Mouse (Mus musculus) C2C12 (cell line): ENCODE results near the gene Kifc3. TPM values are rescaled to one million over a fixed set of nuclear protein-coding genes. Genes with fewer than 3 reads are reported as not detected.
"Not testable (repeated sequence)": the region's sequence is repeated elsewhere in the genome, so short reads cannot be mapped to it uniquely, and the experiment has no call there.

Experiments
- H3K27me3 ChIP-seq: one replicate; pipeline ENCODE4 v1.6.1; 2011; ENCODE audit not compliant: control insufficient read depth, insufficient read depth, insufficient read length
- H3K36me3 ChIP-seq: one replicate; pipeline ENCODE4 v1.6.1; 2011; ENCODE audit not compliant: control insufficient read depth, insufficient read depth
- H3K4me3 ChIP-seq: one replicate; pipeline ENCODE4 v1.5.1; 2011; ENCODE audit warnings: mild to moderate bottlenecking, control low read depth; ENCODE audit not compliant: poor library complexity, insufficient read depth, severe bottlenecking
- H3K79me2 ChIP-seq: one replicate; pipeline ENCODE4 v1.6.1; 2011; ENCODE audit not compliant: control insufficient read depth, insufficient read depth
- H3K79me3 ChIP-seq: one replicate; pipeline ENCODE4 v1.6.1; 2011; ENCODE audit warnings: low read depth, control low read depth
- H3ac ChIP-seq: one replicate; pipeline ENCODE3; 2011; ENCODE audit warnings: low read depth; ENCODE audit not compliant: control insufficient read depth, insufficient read length
- CEBPB ChIP-seq: IDR thresholded peaks from one replicate; pipeline ENCODE4 v1.6.1; 2011; ENCODE audit warnings: low read depth, mild to moderate bottlenecking, control low read depth, moderate library complexity
- CTCF ChIP-seq: IDR thresholded peaks from one replicate; pipeline ENCODE4 v1.5.1; 2011; ENCODE audit not compliant: control insufficient read depth, insufficient read depth, insufficient read length
- FOSL1 ChIP-seq: IDR thresholded peaks from one replicate; pipeline ENCODE4 v1.8.0; 2011; ENCODE audit warnings: mild to moderate bottlenecking, low read length; ENCODE audit not compliant: poor library complexity, insufficient read depth, severe bottlenecking
- MAX ChIP-seq: IDR thresholded peaks from one replicate; pipeline ENCODE4 v1.6.1; 2011; ENCODE audit warnings: mild to moderate bottlenecking, control low read depth
- MYOD1 ChIP-seq: IDR thresholded peaks from one replicate; pipeline ENCODE4 v1.6.1; 2011; ENCODE audit warnings: low read depth; ENCODE audit not compliant: control insufficient read depth, insufficient read length
- MYOG ChIP-seq: IDR thresholded peaks from one replicate; pipeline ENCODE4 v1.6.1; 2011; ENCODE audit not compliant: control insufficient read depth, insufficient read length; ENCODE audit errors: extremely low read depth
- USF1 ChIP-seq: IDR thresholded peaks from one replicate; pipeline ENCODE4 v1.6.1; 2011; ENCODE audit warnings: low read depth, mild to moderate bottlenecking, control low read depth, moderate library complexity
- polyA plus RNA-seq: library from polyadenylated mRNA; unstranded; fragments of >200 nt; fragmentation: generic; extraction: Trizol; gene quantifications from one replicate; pipeline ENCODE4 v1.2.1, GENCODE M21; 2012; ENCODE audit warnings: missing spikeins

The Kifc3 gene
- polyA plus RNA-seq, 1 experiment, result 13.8 TPM

DNA sequence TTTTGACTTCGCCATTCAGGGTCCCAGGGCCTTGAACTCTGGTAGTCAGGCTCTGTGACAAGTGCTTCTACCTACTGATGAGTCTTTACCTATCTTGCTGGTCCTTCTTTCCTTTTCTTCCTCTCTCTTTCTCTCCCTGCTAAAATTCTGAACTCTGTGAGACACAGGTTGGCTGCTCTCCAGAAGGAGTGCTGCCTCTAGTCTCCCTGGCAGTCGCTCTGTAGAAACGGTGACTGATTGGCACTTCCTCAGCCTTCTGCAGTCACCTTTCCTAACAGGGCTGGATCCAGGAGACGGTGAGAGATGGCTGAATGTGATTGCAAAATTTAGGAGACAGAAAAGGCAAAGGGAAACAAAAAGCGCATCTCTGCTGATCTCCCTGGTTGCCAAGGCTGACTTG lies 30.2 kb downstream of the Kifc3 start:
- Histone ChIP-seq H3K36me3 (no peaks in the 10 kb centered on the region), H3K79me3 (no peaks in the 10 kb centered on the region), H3K27me3 (peaks cover 3% of the 10 kb centered on the region), H3ac (no peak overlapping the region), H3K79me2 (no peaks in the 10 kb centered on the region), H3K4me3 (no peak overlapping the region)
- TF ChIP-seq MYOD1, result no peak
- no peak for TF ChIP-seq USF1
- TF ChIP-seq MYOG, result no peak
- TF ChIP-seq MAX, result no peak
- TF ChIP-seq CEBPB, result no peak
- no peak for TF ChIP-seq CTCF
- no peak for TF ChIP-seq FOSL1

DNA sequence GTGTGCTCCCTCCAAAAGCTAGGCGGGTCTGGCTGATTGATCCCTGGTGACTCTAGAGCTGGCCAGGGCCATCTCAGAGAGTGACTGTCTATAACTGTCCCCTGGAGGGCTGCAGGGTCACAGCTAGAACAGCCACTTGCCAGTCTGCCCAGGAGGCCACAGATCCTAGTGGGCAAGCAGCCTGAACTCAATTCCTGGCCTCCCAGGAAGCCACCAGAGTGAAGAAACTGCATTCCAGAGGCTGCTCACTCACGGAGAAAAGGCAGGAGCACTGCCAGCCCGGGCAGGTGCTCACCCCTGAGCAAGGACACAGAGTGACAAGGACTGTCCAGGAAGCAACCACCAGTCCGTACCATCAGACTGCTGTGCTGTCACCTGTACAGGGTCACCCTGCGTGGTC lies 34.9 kb downstream of the Kifc3 start:
- H3ac ChIP-seq, result no peak overlapping the region
- H3K4me3 ChIP-seq, result no peak overlapping the region
- no peaks in the 10 kb centered on the region for H3K27me3 ChIP-seq
- H3K36me3 ChIP-seq, result no peaks in the 10 kb centered on the region
- no peaks in the 10 kb centered on the region for H3K79me2 ChIP-seq
- H3K79me3 ChIP-seq, result no peaks in the 10 kb centered on the region
- TF ChIP-seq USF1, result no peak
- TF ChIP-seq MYOG, result no peak

DNA sequence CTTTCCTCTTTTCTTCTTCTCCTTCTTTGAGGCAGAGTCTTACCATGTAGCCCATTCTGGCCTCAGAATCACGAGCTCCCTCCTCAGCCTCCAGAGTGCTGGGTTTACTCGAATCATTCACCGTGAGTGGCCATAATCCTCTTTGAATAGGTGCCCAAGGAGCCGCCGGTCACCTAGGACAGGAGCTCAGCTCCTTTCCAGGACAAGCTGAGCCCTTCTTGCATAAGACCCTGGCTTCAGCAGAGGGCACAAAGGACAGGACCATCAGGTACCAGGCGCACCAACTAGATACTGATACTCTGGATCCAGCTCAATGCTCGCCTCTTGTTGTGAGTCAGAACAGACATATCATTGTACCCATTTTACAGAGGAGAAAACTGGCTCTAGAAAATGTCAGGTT lies 36.2 kb downstream of the Kifc3 start:
- H3K36me3 ChIP-seq, result no peaks in the 10 kb centered on the region
- no peak overlapping the region for H3ac ChIP-seq
- H3K4me3 ChIP-seq, result no peak overlapping the region
- H3K79me2 ChIP-seq, result no peaks in the 10 kb centered on the region
- no peaks in the 10 kb centered on the region for H3K79me3 ChIP-seq
- H3K27me3 ChIP-seq, result no peaks in the 10 kb centered on the region
- TF ChIP-seq CEBPB (no peak), FOSL1 (no peak), MYOD1 (no peak), USF1 (no peak), MYOG (no peak), CTCF (no peak), MAX (no peak)

DNA sequence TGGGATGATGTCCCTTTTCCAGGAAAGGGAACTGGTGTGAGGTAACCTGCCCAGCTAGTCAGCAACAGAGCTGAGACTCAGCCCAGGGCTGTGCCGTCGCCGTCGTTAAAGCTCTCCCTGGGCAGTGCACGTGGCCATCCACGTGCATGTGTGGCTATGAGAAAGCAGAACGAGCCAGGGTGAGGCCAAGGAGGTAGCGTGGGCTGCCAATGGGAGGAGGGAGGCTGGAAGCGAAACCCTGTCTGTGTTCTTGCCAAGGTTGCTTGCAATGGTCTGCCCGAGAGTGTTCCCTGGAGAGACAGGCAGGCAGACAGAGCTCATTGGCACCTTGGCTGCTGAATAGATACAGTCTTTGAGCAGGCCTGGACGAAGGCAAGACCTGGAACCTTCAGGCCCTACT lies 36.7 kb downstream of the Kifc3 start:
- Histone ChIP-seq H3K79me2 (no peaks in the 10 kb centered on the region), H3K4me3 (no peak overlapping the region), H3ac (no peak overlapping the region), H3K27me3 (no peaks in the 10 kb centered on the region), H3K79me3 (no peaks in the 10 kb centered on the region), H3K36me3 (no peaks in the 10 kb centered on the region)
- TF ChIP-seq CEBPB (no peak), MYOG (no peak), MAX (no peak), MYOD1 (no peak), CTCF (no peak), FOSL1 (no peak), USF1 (no peak)

DNA sequence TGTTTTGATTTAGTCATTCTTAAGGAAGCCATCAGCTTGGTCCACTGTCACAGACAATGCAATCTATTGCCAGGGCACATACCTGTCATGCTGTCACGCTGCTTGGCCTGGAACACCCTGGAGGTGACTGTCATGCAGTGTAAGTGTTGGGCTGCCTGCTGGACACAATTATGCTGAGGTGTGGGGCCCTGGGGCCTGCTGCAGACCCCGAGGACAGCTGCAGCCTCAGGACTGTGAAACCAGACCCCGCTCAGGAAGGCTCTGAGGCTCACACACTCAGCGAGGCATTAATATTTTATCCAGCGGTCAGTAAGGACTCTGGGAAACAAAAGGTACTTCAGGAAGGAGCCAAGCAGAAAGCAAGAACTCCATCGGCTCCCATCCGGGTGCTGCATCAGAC lies 38.1 kb downstream of the Kifc3 start:
- Histone ChIP-seq H3K4me3 (no peak overlapping the region), H3ac (no peak overlapping the region), H3K79me3 (no peaks in the 10 kb centered on the region), H3K79me2 (no peaks in the 10 kb centered on the region), H3K27me3 (no peaks in the 10 kb centered on the region), H3K36me3 (no peaks in the 10 kb centered on the region)
- TF ChIP-seq MYOG (no peak), USF1 (no peak), FOSL1 (no peak), MYOD1 (no peak), MAX (no peak), CEBPB (no peak), CTCF (no peak)

DNA sequence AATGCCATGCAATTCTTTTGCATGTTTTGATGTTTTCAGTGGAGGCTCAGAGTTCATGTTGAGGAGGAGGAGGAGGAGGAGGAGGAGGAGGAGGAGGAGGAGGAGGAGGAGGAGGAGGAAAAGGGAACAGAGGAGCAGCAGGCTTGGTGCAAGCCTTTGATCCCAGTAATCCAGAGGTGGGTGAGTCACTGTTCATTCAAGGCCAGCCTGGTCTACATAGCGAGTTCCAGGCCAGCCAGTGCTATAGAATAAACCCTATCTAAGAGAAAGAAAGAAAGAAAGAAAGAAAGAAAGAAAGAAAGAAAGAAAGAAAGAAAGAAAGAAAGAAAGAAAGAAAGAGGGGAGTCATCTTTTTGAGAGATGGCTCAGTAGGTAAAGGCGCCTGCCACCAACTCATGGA lies 38.6 kb downstream of the Kifc3 start:
- not testable (repeated sequence) for H3K79me2 ChIP-seq, H3K36me3 ChIP-seq, H3K4me3 ChIP-seq, H3K27me3 ChIP-seq, H3K79me3 ChIP-seq, H3ac ChIP-seq
